Mouse (Mus musculus) spleen, postnatal 36 days (tissue): ENCODE data around the gene Lrrc1.

ENCODE experiments used
- DNase-seq, 2 experiments: peaks; one replicate each; pipeline ENCODE4 v3.0.0; 2022; ENCODE audit warnings: low spot score in 2 of 2, mixed read lengths in 1 of 2

Lrrc1 gene

DNA sequence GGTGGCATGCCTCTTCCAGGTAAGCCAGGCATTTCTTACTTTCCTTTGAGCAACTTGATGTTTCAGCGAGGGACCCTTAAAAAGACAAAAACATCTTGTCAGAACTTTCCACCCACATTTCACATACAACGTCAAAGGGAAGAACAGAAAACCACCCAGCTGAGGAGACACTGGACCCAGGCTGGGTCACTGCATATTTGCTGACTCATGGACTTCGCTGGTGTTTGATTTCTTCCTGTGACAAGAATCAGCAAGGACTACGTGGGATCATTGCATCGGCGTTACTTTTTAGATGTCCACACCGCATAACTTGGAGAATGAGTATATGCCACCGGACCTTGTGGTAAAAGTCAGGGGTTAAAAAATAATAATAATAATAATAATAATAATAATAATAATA is 155.7 kb downstream of the Lrrc1 start:
- no peak for DNase-seq

DNA sequence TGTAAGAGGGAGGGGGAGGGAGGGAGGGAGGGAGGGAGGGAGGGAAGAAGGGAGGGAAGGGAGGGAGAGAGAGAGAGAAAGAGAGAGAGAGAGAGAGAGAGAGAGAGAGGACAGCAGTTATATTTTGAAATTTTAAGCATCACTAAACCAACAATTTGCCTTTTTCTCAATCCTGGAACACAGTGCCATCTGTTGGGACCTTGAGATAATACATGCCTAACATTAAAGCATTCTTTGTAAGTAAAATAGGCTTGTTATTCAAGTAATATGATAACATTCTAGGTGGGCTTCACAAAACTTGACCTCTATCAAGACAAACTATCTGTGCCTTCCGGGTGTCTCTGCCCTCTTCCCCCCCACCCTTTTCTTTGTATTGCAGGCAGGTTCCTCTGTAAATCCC is 157.9 kb downstream of the Lrrc1 start:
- DNase-seq, result no peak

GRCm38 (mm10) chr9:77385611-77386010 is 159.1 kb downstream of the Lrrc1 start:
- no peak for DNase-seq

DNA sequence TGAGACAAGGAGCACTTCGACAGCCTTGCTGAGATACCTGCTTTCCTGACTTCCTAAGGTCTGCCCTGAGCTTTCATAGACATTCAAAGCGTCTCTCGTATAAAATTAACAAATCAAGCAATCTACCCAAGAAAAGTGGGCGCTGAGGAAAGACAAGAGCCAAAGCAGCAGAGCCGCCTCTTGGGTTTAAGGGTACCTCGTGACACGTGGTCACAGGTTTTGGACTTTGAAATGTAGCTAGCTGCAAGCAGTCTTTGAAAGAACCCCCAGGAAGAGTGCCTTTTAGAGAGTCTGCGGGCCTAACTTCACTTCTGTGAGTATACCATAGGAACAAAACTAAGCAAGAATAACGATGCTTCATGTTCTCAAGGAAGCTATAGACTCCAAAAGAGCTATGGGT is 160.0 kb downstream of the Lrrc1 start:
- DNase-seq, result no peak

DNA sequence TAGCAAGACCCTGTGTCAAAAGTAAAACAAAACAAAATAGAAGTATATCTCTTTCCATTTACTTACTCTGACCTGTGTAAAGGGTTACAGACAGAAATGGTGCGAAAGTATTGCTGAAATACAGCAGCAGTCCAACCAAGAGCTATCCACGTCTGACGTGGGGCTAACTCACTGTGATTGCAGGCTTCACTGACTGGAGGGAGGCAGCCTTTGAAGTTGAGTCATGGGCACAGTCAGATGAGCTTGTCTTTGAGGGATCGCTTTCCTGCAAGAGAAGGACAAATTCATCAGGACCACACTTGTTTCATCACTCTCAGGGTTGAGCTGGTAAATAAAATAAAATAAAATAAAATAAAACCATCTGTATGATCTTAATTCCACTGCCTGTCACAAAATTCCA is 160.7 kb downstream of the Lrrc1 start:
- DNase-seq, result no peak

DNA sequence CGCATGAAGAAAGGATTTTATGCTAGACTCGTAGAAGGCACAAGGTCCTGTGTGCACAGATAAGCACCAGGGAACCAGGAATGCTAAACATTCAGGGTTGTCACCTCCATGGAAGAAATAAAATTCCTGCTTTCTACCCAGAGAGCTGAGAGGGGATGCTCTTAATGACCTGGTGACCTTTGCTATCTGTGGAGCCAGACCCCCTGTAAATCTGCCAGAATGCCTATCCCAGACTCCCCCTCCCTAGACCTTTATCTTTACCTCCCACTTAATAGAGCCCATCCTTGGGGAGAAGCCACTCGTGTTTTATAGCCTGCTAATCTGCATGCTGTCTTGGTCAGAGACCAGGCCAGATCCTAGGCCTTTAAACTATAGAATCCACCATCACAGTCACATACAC is 162.2 kb downstream of the Lrrc1 start:
- no peak for DNase-seq

GRCm38 (mm10) chr9:77381565-77381964 is 163.1 kb downstream of the Lrrc1 start:
- DNase-seq, result no peak
